Mouse (Mus musculus) forebrain, embryonic 15.5 days (tissue): ENCODE data around the gene Icam4. TPM values are rescaled to one million over a fixed set of nuclear protein-coding genes. Genes with fewer than 3 reads are reported as not detected.
"Not testable (repeated sequence)": the region's sequence is repeated elsewhere in the genome, so short reads cannot be mapped to it uniquely, and the experiment has no call there.

ENCODE experiments used
- ATAC-seq: fragments of 200-750 bp; cut with Nextera tagmentation; replicated peaks from 2 replicates; pipeline ENCODE4 v1.8.0; 2017; ENCODE audit warnings: mild to moderate bottlenecking, moderate TSS enrichment, moderate library complexity
- H3K27ac ChIP-seq: fragments of 300-500 bp; sonication (generic); replicated peaks from 2 replicates; pipeline ENCODE4 v1.5.1; 2015; ENCODE audit warnings: mild to moderate bottlenecking, inconsistent platforms
- H3K27me3 ChIP-seq: fragments of 300-500 bp; sonication (generic); 2 replicates; pipeline ENCODE4 v1.6.1; 2015; ENCODE audit warnings: inconsistent platforms
- H3K36me3 ChIP-seq: fragments of 300-500 bp; sonication (generic); 2 replicates; pipeline ENCODE4 v1.6.1; 2015; ENCODE audit warnings: mild to moderate bottlenecking, inconsistent platforms
- H3K4me1 ChIP-seq: fragments of 300-500 bp; sonication (generic); 2 replicates; pipeline ENCODE4 v1.6.1; 2015; ENCODE audit warnings: inconsistent platforms
- H3K4me2 ChIP-seq: fragments of 300-500 bp; sonication (generic); replicated peaks from 2 replicates; pipeline ENCODE4 v1.6.1; 2015; ENCODE audit warnings: mild to moderate bottlenecking, inconsistent platforms
- H3K4me3 ChIP-seq: fragments of 300-500 bp; sonication (generic); 2 replicates; pipeline ENCODE4 v1.5.1; 2015; ENCODE audit warnings: mild to moderate bottlenecking, inconsistent platforms
- H3K9ac ChIP-seq: fragments of 300-500 bp; sonication (generic); replicated peaks from 2 replicates; pipeline ENCODE4 v1.6.1; 2015; ENCODE audit warnings: mild to moderate bottlenecking, inconsistent platforms
- H3K9me3 ChIP-seq: fragments of 300-500 bp; sonication (generic); 2 replicates; pipeline ENCODE4 v1.6.1; 2016; ENCODE audit warnings: inconsistent platforms
- WGBS: fragments of 180-500 bp; shearing (Covaris S2); methylation state at CpG from one replicate; pipeline ENCODE4 v1.1.7; 2015; ENCODE audit warnings: mixed read lengths; 5-methylcytosine and 5-hydroxymethylcytosine counted together
- polyA plus RNA-seq: library from polyadenylated mRNA; unstranded; fragments of >200 nt; fragmentation: Nextera tagmentation; extraction: Ambion mirVana; gene quantifications from 2 replicates; pipeline ENCODE4 v1.2.1, GENCODE M21; 2015

Icam4 gene
- polyA plus RNA-seq, result 0.25 TPM in 1 of 2 replicates, not detected in the other

DNA sequence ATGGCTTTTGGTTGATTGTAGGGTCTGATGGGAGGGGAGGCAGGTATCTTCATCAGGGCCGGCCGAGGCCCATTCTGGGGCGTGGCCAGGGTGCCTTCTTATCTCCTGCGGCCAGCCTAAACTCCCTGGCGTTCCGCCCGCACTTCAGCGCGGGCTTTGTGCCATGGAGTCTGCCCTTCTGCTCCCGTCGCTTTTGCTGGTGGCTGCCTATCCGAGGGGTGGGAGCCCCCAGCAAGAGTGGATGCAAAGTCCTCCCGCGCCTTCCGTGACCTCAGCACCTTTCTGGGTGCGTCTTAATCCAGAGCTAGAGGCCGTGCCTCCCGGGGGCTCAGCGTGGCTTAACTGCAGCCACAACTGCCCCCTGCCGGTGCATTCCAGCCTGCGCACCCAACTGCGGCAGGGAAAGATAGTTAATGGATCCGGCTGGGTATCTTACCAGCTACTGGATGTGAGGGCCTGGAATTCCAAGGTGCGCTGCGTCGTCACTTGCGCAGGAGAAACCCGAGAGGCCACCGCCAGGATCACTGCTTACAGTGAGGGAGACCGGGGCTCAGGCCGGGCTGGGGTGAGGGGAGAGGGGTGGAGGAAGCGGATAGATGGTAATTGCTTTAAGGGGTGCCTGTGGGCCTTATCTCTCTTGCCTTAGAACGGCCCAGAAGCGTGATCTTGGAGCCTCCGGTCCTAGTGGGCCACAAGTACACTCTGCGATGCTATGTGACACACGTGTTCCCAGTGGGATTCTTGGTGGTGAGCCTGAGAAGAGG lies at the start of gene Icam4:
Gene Icam4, plus strand, starts transcription at position 83 of the 764 bp plus-strand sequence.
- Histone ChIP-seq H3K27ac (no peak within 1 kb of the TSS), H3K4me2 (peak within 1 kb of the TSS; percentile 44), H3K9ac (no peak within 1 kb of the TSS), H3K36me3 (no peaks in the 10 kb centered on the region), H3K9me3 (no peaks in the 10 kb centered on the region), H3K4me1 (peaks cover 47% of the 10 kb centered on the region), H3K27me3 (peaks cover 60% of the 10 kb centered on the region), H3K4me3 (peak within 1 kb of the TSS; percentile 9)
- 2% methylated on average over 37 of the region's 37 CpGs for WGBS
- ATAC-seq, result no peak

GRCm38 (mm10) chr9:20979769-20980168 lies 49.4 kb upstream of the Icam4 start:
- Histone ChIP-seq H3K27me3 (no peaks in the 10 kb centered on the region), H3K27ac (no peak overlapping the region), H3K9ac (no peak overlapping the region), H3K4me1 (peaks cover 19% of the 10 kb centered on the region), H3K4me3 (no peak overlapping the region), H3K4me2 (no peak overlapping the region), H3K9me3 (no peaks in the 10 kb centered on the region), H3K36me3 (no peaks in the 10 kb centered on the region)
- ATAC-seq, result no peak
- WGBS, result 89% methylated on average over 7 of the region's 7 CpGs

DNA sequence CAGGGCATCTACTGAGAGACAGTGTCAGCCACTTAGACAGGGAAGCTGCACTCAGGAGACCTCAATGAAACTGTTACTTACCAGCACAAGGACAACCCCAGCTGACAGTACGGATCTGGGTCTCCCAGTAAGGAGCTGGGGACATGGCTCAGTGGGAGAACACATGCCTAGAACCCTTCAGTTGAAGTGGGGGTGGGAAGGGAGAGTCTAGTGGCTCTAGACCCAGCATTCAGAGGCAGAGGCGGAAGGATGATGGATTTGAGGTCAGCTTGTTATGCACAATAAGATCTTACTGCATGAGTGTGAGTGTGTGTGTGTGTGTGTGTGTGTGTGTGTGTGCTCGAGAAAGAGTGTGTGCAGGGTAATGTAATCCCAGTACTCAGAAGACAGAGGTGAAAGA lies 47.0 kb upstream of the Icam4 start:
- no peak for ATAC-seq
- Histone ChIP-seq H3K4me1 (no peaks in the 10 kb centered on the region), H3K9me3 (no peaks in the 10 kb centered on the region), H3K4me3 (no peak overlapping the region), H3K4me2 (no peak overlapping the region), H3K36me3 (no peaks in the 10 kb centered on the region), H3K27me3 (no peaks in the 10 kb centered on the region), H3K9ac (no peak overlapping the region), H3K27ac (no peak overlapping the region)
- 71% methylated on average over 3 of the region's 3 CpGs for WGBS

- H3K36me3 ChIP-seq, result no peaks in the 10 kb centered on the region
- no peak overlapping the region for H3K4me2 ChIP-seq
- H3K27ac ChIP-seq, result no peak overlapping the region
- no peak for ATAC-seq
- 70% methylated on average over 5 of the region's 5 CpGs for WGBS
- H3K4me3 ChIP-seq, result no peak overlapping the region
- no peaks in the 10 kb centered on the region for H3K4me1 ChIP-seq
- no peaks in the 10 kb centered on the region for H3K9me3 ChIP-seq
- H3K27me3 ChIP-seq, result no peaks in the 10 kb centered on the region; the same call in 1 of the 2 replicates
- H3K9ac ChIP-seq, result no peak overlapping the region
Observed at GRCm38 (mm10) chr9:20983169-20983568, 46.0 kb upstream of the Icam4 start.

- Histone ChIP-seq H3K27me3 (no peaks in the 10 kb centered on the region; the same call in 1 of the 2 replicates), H3K4me1 (no peaks in the 10 kb centered on the region), H3K4me3 (no peak overlapping the region), H3K27ac (no peak overlapping the region), H3K4me2 (no peak overlapping the region), H3K9ac (no peak overlapping the region), H3K36me3 (no peaks in the 10 kb centered on the region), H3K9me3 (no peaks in the 10 kb centered on the region)
- 60% methylated on average over 15 of the region's 15 CpGs for WGBS
- no peak for ATAC-seq
Observed at GRCm38 (mm10) chr9:20986952-20987686, 42.1 kb upstream of the Icam4 start.

GRCm38 (mm10) chr9:20987953-20988352 lies 41.2 kb upstream of the Icam4 start:
- Histone ChIP-seq H3K9me3 (no peaks in the 10 kb centered on the region), H3K4me2 (no peak overlapping the region), H3K4me1 (no peaks in the 10 kb centered on the region), H3K27me3 (no peaks in the 10 kb centered on the region; the same call in 1 of the 2 replicates), H3K36me3 (no peaks in the 10 kb centered on the region), H3K27ac (no peak overlapping the region), H3K9ac (no peak overlapping the region), H3K4me3 (no peak overlapping the region)
- ATAC-seq, result no peak
- 21% methylated on average over 7 of the region's 7 CpGs for WGBS

GRCm38 (mm10) chr9:20990861-20991260 lies 38.3 kb upstream of the Icam4 start:
- no peaks in the 10 kb centered on the region for H3K9me3 ChIP-seq
- H3K36me3 ChIP-seq, result no peaks in the 10 kb centered on the region
- no peak overlapping the region for H3K9ac ChIP-seq
- no peaks in the 10 kb centered on the region for H3K4me1 ChIP-seq
- no peak overlapping the region for H3K4me3 ChIP-seq
- no peak for ATAC-seq
- no peak overlapping the region for H3K27ac ChIP-seq
- no peak overlapping the region for H3K4me2 ChIP-seq
- WGBS, result 5% methylated on average over 10 of the region's 10 CpGs
- H3K27me3 ChIP-seq, result no peaks in the 10 kb centered on the region; the same call in 1 of the 2 replicates

DNA sequence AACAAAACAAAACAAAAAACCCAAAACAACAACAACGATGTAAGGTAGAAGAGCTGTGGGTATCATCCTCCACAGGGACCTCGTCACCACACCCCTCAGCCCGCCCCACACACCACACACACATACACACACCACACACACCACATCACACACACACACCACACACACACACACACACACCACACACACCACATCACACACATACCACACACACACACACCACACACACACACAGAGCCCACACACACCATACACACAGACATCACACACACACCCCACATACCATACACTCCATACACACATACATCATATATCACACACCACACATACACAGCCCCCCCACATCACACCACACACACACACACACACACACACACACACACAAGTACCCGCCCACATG lies 37.6 kb upstream of the Icam4 start:
- no peak overlapping the region for H3K4me2 ChIP-seq
- H3K36me3 ChIP-seq, result no peaks in the 10 kb centered on the region
- H3K9ac ChIP-seq, result no peak overlapping the region
- ATAC-seq, result no peak
- H3K9me3 ChIP-seq, result no peaks in the 10 kb centered on the region
- 100% methylated on average over 4 of the region's 4 CpGs for WGBS
- no peak overlapping the region for H3K4me3 ChIP-seq
- H3K27ac ChIP-seq, result no peak overlapping the region
- no peaks in the 10 kb centered on the region; the same call in 1 of the 2 replicates for H3K27me3 ChIP-seq
- no peaks in the 10 kb centered on the region for H3K4me1 ChIP-seq

DNA sequence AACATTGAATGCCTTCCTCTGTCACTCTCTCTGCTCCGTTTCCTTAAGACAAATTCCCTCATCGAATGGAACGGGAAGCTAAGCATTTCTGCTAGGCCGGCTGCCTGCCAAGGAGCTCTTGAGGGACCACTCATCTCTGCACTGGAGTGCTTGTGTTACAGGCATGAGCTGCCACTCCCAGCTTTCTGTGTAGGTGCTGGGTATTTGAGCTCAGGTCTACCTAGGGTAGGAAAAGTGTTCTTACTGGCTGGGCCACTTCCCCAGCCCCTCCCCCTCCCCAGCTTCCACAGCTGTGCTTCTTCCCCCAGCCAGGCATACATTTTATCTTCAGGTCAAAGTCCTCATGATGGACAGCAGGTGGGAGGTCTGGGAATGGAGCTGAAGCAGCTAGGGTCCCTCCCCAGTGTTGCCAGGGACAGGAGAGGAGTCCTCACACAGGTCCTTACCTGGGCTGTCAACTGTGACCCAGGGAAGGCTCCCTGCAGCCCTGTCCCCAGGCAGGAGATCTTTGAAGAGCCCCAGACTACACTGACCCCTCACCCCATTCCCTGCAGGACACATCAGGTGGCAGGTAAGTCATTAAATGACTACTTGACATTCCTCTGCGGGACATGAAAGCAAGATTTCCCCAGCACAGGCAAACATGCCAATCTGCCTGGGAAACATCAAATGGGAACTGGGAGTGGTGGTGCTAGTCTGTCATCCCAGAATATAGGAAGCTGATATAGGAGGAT lies 35.8 kb upstream of the Icam4 start:
- ATAC-seq, result no peak
- no peak overlapping the region for H3K4me3 ChIP-seq
- H3K4me2 ChIP-seq, result no peak overlapping the region
- no peak overlapping the region for H3K9ac ChIP-seq
- H3K27me3 ChIP-seq, result no peaks in the 10 kb centered on the region; the same call in 1 of the 2 replicates
- H3K4me1 ChIP-seq, result no peaks in the 10 kb centered on the region
- H3K27ac ChIP-seq, result no peak overlapping the region
- no peaks in the 10 kb centered on the region for H3K9me3 ChIP-seq
- WGBS, result 58% methylated on average over 5 of the region's 5 CpGs
- H3K36me3 ChIP-seq, result no peaks in the 10 kb centered on the region

DNA sequence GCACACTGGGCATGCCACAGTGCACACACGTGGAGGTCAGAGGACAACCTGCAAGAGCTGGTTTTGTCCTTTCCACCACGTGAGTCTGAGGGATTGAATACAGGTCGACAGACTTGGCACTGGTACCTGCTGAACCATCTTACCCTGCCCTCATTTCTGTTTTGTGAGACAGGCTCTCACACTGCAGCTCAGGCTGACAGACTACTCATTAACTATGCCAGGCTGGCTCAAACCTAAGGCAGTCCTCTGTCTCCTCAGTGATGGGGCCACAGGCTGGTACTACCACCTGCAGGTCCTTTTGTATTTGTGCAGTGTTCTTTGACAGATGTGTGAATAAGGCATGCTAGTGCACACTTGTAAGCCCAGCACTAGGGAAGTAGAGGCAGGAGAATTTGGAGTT lies 34.1 kb upstream of the Icam4 start:
- Histone ChIP-seq H3K4me1 (no peaks in the 10 kb centered on the region), H3K9me3 (no peaks in the 10 kb centered on the region), H3K4me3 (no peak overlapping the region), H3K36me3 (no peaks in the 10 kb centered on the region), H3K27me3 (no peaks in the 10 kb centered on the region), H3K27ac (no peak overlapping the region), H3K9ac (no peak overlapping the region), H3K4me2 (no peak overlapping the region)
- 67% methylated on average over 3 of the region's 3 CpGs for WGBS
- no peak for ATAC-seq

GRCm38 (mm10) chr9:20997065-20997464 lies 32.1 kb upstream of the Icam4 start:
- Histone ChIP-seq H3K4me2 (no peak overlapping the region), H3K9ac (no peak overlapping the region), H3K27me3 (no peaks in the 10 kb centered on the region), H3K9me3 (no peaks in the 10 kb centered on the region), H3K4me3 (no peak overlapping the region), H3K36me3 (no peaks in the 10 kb centered on the region), H3K27ac (no peak overlapping the region), H3K4me1 (no peaks in the 10 kb centered on the region; the same call in 1 of the 2 replicates)
- WGBS, result 94% methylated on average over 8 of the region's 8 CpGs
- ATAC-seq, result no peak

- H3K36me3 ChIP-seq, H3K27ac ChIP-seq, H3K4me2 ChIP-seq, ATAC-seq, H3K9ac ChIP-seq, H3K27me3 ChIP-seq, H3K4me1 ChIP-seq, H3K4me3 ChIP-seq, H3K9me3 ChIP-seq: not testable (repeated sequence)
- 80% methylated on average over 1 of the region's 1 CpGs for WGBS
Observed at GRCm38 (mm10) chr9:20998337-20998736, 30.8 kb upstream of the Icam4 start.
